Mouse (Mus musculus): ENCODE results near the gene Gatad2a. TPM values are rescaled to one million over a fixed set of nuclear protein-coding genes. Genes with fewer than 3 reads are reported as not detected.
A peak's percentile ranks its signal among the peaks of the same experiment; 100 is the strongest.

The Gatad2a gene
- polyA plus RNA-seq, 1 experiment from 2014 or later: 36.3 TPM

GRCm38 (mm10) chr8:69934582-69934981 lies 61.6 kb downstream of the Gatad2a start:
- H3K4me3 ChIP-seq: no peak overlapping the region
- 89% methylated on average over 5 of the region's 5 CpGs for WGBS
- ATAC-seq (ENCODE audit: insufficient number of reproducible peaks, low FRiP score, low TSS enrichment, low read depth): no peak

DNA sequence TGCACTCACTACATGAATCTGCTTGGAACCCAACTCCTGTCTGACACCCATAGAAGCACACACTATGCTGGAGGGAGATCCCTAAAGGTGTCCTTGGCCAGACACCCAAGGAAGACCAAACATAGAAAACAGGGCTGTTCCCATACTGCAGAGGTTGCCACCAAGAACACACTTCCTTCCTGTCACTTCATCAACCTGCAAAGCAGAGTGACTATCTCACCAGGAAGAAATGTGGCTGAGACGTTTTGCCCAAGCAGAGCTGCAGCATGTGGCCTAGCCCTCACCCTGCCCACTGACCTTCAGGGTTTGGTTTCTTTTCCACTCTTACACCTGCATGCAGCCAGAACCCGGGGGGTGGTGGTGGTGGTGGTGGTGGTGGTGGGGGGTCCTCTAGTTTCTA lies 62.4 kb downstream of the Gatad2a start:
- Histone ChIP-seq H3K9me3 (no peaks in the 10 kb centered on the region), H3K4me3 (no peak overlapping the region), H3K4me1 (peaks cover 12% of the 10 kb centered on the region; the same call in 1 of the 2 replicates), H3K27ac (no peak overlapping the region), H3K9ac (no peak overlapping the region), H3K27me3 (no peaks in the 10 kb centered on the region), H3K4me2 (no peak overlapping the region), H3K36me3 (peaks cover 30% of the 10 kb centered on the region)
- 81% methylated on average over 2 of the region's 2 CpGs for WGBS
- ATAC-seq (ENCODE audit: insufficient number of reproducible peaks, low FRiP score, low TSS enrichment, low read depth): no peak

More at GRCm38 (mm10) chr8:69934582-69934981, 61.6 kb downstream of the Gatad2a start:
- Histone ChIP-seq H3K27ac (no peak overlapping the region), H3K36me3 (peaks cover 30% of the 10 kb centered on the region), H3K9me3 (no peaks in the 10 kb centered on the region), H3K27me3 (no peaks in the 10 kb centered on the region), H3K4me1 (peaks cover 13% of the 10 kb centered on the region), H3K9ac (no peak overlapping the region), H3K4me2 (no peak overlapping the region)

DNA sequence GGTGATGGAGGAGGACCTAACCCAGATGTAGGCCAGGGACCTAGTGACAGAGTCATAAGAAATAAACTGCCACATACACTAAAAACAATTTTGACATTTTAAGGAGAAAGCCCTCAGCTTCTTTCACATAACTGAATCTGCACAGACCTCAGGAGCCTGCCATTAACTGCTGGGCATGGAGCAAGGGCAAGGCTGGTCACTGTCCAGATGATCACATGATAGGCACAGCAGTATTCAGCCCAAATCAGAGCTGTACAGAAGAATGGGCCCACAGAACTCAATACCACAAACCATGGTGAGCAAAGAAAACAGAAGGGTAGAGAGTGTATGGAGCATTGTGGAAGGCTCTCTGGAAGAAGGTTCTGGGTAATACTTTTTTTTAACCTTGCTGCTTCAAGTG lies 69.3 kb downstream of the Gatad2a start:
- H3K4me1 ChIP-seq: no peaks in the 10 kb centered on the region
- H3K9me3 ChIP-seq: no peaks in the 10 kb centered on the region
- no peaks in the 10 kb centered on the region for H3K27me3 ChIP-seq
- no peak overlapping the region for H3K27ac ChIP-seq
- H3K36me3 ChIP-seq: peaks cover 6% of the 10 kb centered on the region; the same call in 1 of the 2 replicates
- H3K4me3 ChIP-seq: no peak overlapping the region
- H3K4me2 ChIP-seq: no peak overlapping the region
- no peak overlapping the region for H3K9ac ChIP-seq
- ATAC-seq (ENCODE audit: insufficient number of reproducible peaks, low FRiP score, low TSS enrichment, low read depth): no peak

- Histone ChIP-seq H3K27me3 (no peaks in the 10 kb centered on the region), H3K9ac (no peak overlapping the region), H3K9me3 (no peaks in the 10 kb centered on the region), H3K27ac (no peak overlapping the region), H3K4me3 (no peak overlapping the region), H3K4me2 (no peak overlapping the region), H3K4me1 (peaks cover 23% of the 10 kb centered on the region), H3K36me3 (peaks cover 6% of the 10 kb centered on the region; the same call in 1 of the 2 replicates)
- 68% methylated on average over 1 of the region's 1 CpGs for WGBS
- no peak for ATAC-seq (ENCODE audit: insufficient number of reproducible peaks, low FRiP score, low TSS enrichment, low read depth)
Observed at GRCm38 (mm10) chr8:69923986-69924385, 72.2 kb downstream of the Gatad2a start.

- H3K27me3 ChIP-seq: no peaks in the 10 kb centered on the region
- H3K9me3 ChIP-seq: no peaks in the 10 kb centered on the region
- H3K4me2 ChIP-seq: no peak overlapping the region
- H3K36me3 ChIP-seq: peaks cover 18% of the 10 kb centered on the region
- no peak for ATAC-seq (ENCODE audit: insufficient number of reproducible peaks, low FRiP score, low TSS enrichment, low read depth)
- peaks cover 23% of the 10 kb centered on the region for H3K4me1 ChIP-seq
- no peak overlapping the region for H3K9ac ChIP-seq
- peak overlapping the region; percentile 55; the same call in 1 of the 2 replicates for H3K27ac ChIP-seq
- no peak overlapping the region for H3K4me3 ChIP-seq
- WGBS: 94% methylated on average over 2 of the region's 2 CpGs
Observed at GRCm38 (mm10) chr8:69921141-69921540, 75.0 kb downstream of the Gatad2a start.

DNA sequence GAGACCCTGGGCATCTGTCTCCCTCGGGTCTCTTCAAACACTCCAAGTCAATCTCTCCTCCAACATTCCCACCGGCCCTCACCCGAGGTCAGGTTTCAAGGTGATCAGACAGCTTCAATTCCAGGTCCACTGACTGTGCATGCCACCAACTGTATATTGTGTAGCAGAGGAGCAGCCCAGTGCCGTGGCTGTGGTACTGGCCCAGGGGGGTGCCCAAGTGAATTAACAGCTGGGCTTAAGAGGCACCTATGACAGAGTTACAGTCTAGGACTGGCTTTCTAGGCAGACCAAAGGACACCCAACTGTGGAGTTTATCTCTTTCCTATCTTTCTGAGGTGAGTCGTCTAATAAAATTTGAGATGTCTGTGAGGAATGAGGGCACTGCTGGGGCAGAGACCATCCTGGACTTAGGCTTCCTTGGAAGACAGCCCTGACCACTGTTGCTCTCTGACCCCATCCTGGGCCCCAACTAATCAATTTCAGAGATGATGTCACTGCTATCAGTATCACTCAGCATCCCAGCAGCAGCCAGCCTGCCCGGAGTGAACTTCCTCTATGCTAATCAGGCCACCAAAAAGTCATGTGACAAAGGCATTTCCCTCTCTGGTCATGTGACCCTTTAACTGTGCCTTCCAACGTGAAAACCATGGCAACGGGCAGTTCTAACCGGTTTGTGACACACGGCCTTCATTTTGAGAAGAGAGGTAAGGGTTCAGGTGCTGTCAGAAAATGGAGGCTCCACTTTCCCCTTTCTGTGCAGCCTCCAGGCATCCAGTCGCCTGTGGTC lies 76.1 kb downstream of the Gatad2a start:
- Histone ChIP-seq H3K4me3 (no peak overlapping the region), H3K27ac (peak overlapping the region; percentile 55), H3K27me3 (no peaks in the 10 kb centered on the region), H3K4me2 (no peak overlapping the region), H3K36me3 (peaks cover 29% of the 10 kb centered on the region), H3K4me1 (peaks cover 23% of the 10 kb centered on the region), H3K9ac (no peak overlapping the region), H3K9me3 (no peaks in the 10 kb centered on the region)
- WGBS: 44% methylated on average over 11 of the region's 11 CpGs
- ATAC-seq (ENCODE audit: insufficient number of reproducible peaks, low FRiP score, low TSS enrichment, low read depth): no peak; the same call in 1 of the 2 replicates

DNA sequence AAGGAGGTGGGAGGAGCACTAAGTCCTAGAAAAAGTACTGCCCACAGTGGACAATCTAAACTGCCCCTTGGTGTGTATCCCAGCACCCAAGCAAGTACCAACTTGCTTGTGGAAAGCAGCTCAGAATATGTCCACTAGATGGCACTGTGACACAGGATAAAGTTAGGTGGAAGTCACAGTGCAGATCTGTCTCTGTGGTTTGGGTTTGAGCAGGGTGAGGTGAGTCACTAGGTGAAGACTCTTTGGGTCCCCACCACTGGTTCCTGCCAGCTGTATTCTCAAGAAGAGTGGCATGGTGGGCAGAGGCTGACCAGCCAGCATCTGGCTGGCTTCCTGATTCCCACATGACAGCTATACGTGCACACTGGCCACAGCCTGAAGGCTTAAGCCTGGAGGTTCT lies 77.2 kb downstream of the Gatad2a start:
- no peak for ATAC-seq (ENCODE audit: insufficient number of reproducible peaks, low FRiP score, low TSS enrichment, low read depth)
- H3K4me3 ChIP-seq: no peak overlapping the region
- H3K9me3 ChIP-seq: no peaks in the 10 kb centered on the region
- H3K27ac ChIP-seq: peak overlapping the region; percentile 51
- H3K9ac ChIP-seq: no peak overlapping the region
- peaks cover 23% of the 10 kb centered on the region for H3K4me1 ChIP-seq
- peaks cover 40% of the 10 kb centered on the region for H3K36me3 ChIP-seq
- H3K4me2 ChIP-seq: no peak overlapping the region
- 55% methylated on average over 1 of the region's 1 CpGs for WGBS
- H3K27me3 ChIP-seq: no peaks in the 10 kb centered on the region

DNA sequence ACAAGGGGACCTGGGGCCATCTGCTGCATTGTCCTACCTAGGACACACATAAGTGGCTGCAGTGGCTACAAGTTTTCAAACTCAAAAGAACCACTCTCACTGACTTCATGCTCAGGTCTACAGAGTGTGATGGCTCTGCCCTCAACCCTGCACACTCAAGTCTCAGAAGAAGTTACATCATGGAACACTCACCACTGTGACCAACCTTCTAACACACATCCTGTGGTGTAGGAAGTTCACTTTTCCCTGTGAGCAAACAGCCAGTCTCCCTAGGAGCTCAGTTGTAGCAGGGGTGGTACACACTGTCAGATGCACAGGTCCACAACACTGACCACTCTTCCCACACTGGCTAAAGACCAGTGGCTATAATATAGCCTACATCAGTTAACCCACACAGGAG lies 77.7 kb downstream of the Gatad2a start:
- Histone ChIP-seq H3K4me2 (no peak overlapping the region), H3K9ac (no peak overlapping the region), H3K27me3 (no peaks in the 10 kb centered on the region), H3K36me3 (peaks cover 45% of the 10 kb centered on the region), H3K9me3 (no peaks in the 10 kb centered on the region), H3K27ac (no peak overlapping the region), H3K4me1 (peaks cover 23% of the 10 kb centered on the region), H3K4me3 (no peak overlapping the region)
- ATAC-seq (ENCODE audit: insufficient number of reproducible peaks, low FRiP score, low TSS enrichment, low read depth): no peak

DNA sequence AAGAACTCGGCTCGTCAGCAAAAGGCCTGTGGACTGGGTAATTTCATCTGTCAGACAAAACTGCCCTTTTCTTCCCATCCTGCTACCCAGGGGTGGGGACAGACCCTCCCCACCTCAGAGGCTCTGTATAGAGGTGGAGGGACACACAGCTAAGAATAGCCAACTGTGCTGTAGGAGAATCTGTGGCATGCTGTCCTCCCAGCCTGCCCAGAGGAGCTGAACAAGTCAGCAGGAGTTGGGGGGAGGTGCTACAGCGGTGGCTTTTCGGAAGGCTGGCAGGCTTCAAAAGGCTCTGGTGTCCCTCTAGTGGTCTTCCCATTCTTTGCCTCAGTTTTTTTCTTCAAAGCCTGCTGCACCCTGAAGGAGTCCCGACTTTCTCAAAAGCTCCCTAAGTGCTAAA lies 80.4 kb downstream of the Gatad2a start:
- 55% methylated on average over 5 of the region's 5 CpGs for WGBS

GRCm38 (mm10) chr8:69914526-69914925 lies 81.7 kb downstream of the Gatad2a start:
- WGBS: 85% methylated on average over 4 of the region's 4 CpGs
- no peak overlapping the region for H3K4me3 ChIP-seq
- no peak for ATAC-seq (ENCODE audit: insufficient number of reproducible peaks, low FRiP score, low TSS enrichment, low read depth)
- no peak overlapping the region for H3K27ac ChIP-seq
- H3K36me3 ChIP-seq: peaks cover 85% of the 10 kb centered on the region
- H3K27me3 ChIP-seq: no peaks in the 10 kb centered on the region
- H3K4me2 ChIP-seq: no peak overlapping the region
- no peaks in the 10 kb centered on the region for H3K9me3 ChIP-seq
- peaks cover 5% of the 10 kb centered on the region; the same call in 1 of the 2 replicates for H3K4me1 ChIP-seq
- H3K9ac ChIP-seq: no peak overlapping the region

More for the DNA sequence above, 80.4 kb downstream of the Gatad2a start:
- H3K36me3 ChIP-seq: peaks cover 72% of the 10 kb centered on the region
- no peaks in the 10 kb centered on the region for H3K27me3 ChIP-seq
- H3K27ac ChIP-seq: no peak overlapping the region
- no peaks in the 10 kb centered on the region for H3K9me3 ChIP-seq
- no peak for ATAC-seq (ENCODE audit: insufficient number of reproducible peaks, low FRiP score, low TSS enrichment, low read depth)
- H3K4me3 ChIP-seq: no peak overlapping the region
- H3K4me2 ChIP-seq: no peak overlapping the region
- H3K4me1 ChIP-seq: peaks cover 15% of the 10 kb centered on the region
- no peak overlapping the region for H3K9ac ChIP-seq

- ATAC-seq (ENCODE audit: insufficient number of reproducible peaks, low FRiP score, low TSS enrichment, low read depth): no peak
- H3K9me3 ChIP-seq: no peaks in the 10 kb centered on the region
- H3K27ac ChIP-seq: no peak overlapping the region
- H3K36me3 ChIP-seq: peaks cover 100% of the 10 kb centered on the region
- H3K9ac ChIP-seq: no peak overlapping the region
- 87% methylated on average over 12 of the region's 12 CpGs for WGBS
- H3K27me3 ChIP-seq: no peaks in the 10 kb centered on the region
- H3K4me2 ChIP-seq: no peak overlapping the region
- H3K4me3 ChIP-seq: no peak overlapping the region
- no peaks in the 10 kb centered on the region for H3K4me1 ChIP-seq
Observed at GRCm38 (mm10) chr8:69912478-69913074, 83.6 kb downstream of the Gatad2a start.

GRCm38 (mm10) chr8:69911917-69912316 lies 84.3 kb downstream of the Gatad2a start:
- H3K9ac ChIP-seq: no peak overlapping the region
- no peak overlapping the region for H3K27ac ChIP-seq
- 87% methylated on average over 13 of the region's 13 CpGs for WGBS
- H3K4me2 ChIP-seq: no peak overlapping the region
- H3K9me3 ChIP-seq: no peaks in the 10 kb centered on the region
- peaks cover 97% of the 10 kb centered on the region for H3K36me3 ChIP-seq
- no peaks in the 10 kb centered on the region for H3K4me1 ChIP-seq
- no peak overlapping the region for H3K4me3 ChIP-seq
- ATAC-seq (ENCODE audit: insufficient number of reproducible peaks, low FRiP score, low TSS enrichment, low read depth): no peak
- H3K27me3 ChIP-seq: no peaks in the 10 kb centered on the region

Data from limb, embryonic 15.5 days (tissue).